Comparison of ENCODE assay signal across 12 mouse cellular contexts in the genomic region with DNA sequence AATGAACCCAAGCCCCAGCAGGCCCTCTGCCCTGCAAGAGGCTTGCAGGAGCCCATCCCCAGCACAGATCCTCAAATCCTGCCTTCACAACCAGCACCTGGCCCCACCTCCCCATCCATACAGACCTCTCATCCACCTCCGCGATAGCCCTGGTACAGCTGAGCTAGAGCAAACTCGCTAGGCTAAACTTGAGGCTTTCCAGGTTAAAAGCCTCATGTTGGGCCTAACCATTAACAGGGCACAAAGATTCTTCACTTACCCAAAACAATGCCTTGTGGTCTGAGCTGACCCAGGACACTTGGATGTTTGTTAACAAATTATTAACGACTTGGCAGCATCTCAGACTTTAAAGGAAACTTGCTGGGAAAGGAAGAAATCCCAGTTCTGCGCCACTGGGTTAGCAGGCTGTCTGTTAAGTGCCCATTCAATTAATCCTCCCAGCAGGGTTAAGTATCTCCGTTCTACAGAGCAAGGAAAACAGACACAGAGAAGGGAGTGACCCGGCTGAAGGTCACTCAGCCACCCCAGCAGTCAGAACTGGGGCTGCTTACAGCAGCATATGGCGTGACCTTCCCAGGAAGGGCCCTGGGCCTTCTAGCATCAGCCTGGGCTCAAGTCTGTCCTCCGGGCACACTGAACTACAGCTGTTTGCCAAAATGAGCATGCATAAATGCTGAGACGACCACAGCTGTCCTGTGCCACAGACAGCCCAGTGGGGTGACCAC.
A peak's percentile ranks its signal among the peaks of the same experiment; 100 is the strongest.
DNase-seq lines count a peak whose midpoint lies in the region; ATAC-seq and TF ChIP-seq lines count a peak whose summit lies in the region.
"Had no signal": no experiment of that assay in that cellular context is flagged by ENCODE, and none has a peak within 500 bp of the region (broad histone marks: within the 10 kb centered on the region; RNA-seq: fewer than 3 reads in every experiment).

No protein-coding gene starts in this region.

- peaks cover 10% of the 10 kb centered on the region for H3K4me1 ChIP-seq in midbrain, postnatal 0 days (ENCODE audit: insufficient read depth, low read length)
- peaks cover 14% of the 10 kb centered on the region; the same call in 1 of the 2 replicates for H3K4me1 ChIP-seq in midbrain, embryonic 16.5 days (ENCODE audit: control insufficient read depth, insufficient read depth, low read length)
- H3K4me1 ChIP-seq in kidney, adult 2 months (ENCODE audit: control insufficient read depth, insufficient read depth, low read length) = peaks cover 14% of the 10 kb centered on the region; the same call in 1 of the 2 replicates

- no peak overlapping the region for H3K4me2 ChIP-seq in midbrain, postnatal 0 days (ENCODE audit: low read depth, low read length, poor library complexity, severe bottlenecking)
- H3K4me2 ChIP-seq in midbrain, embryonic 16.5 days (ENCODE audit: low read length) = no peak overlapping the region
- H3K4me2 ChIP-seq: heart, embryonic 11.5 days had no signal

- WGBS in midbrain, postnatal 0 days = 28% methylated on average over 10 of the region's 10 CpGs
- 20% methylated on average over 10 of the region's 10 CpGs for WGBS in midbrain, embryonic 16.5 days
- WGBS in kidney, adult 2 months = 33% methylated on average over 10 of the region's 10 CpGs

- no peak overlapping the region for H3K4me3 ChIP-seq in midbrain, postnatal 0 days (ENCODE audit: low read depth, low read length)
- H3K4me3 ChIP-seq in midbrain, embryonic 16.5 days (ENCODE audit: low read depth, low read length) = no peak overlapping the region
- no peak overlapping the region for H3K4me3 ChIP-seq in kidney, adult 2 months (ENCODE audit: insufficient read depth, low read depth, low read length)

- no peaks in the 10 kb centered on the region for H3K36me3 ChIP-seq in midbrain, postnatal 0 days (ENCODE audit: insufficient read depth, low read length)
- H3K36me3 ChIP-seq in midbrain, embryonic 16.5 days (ENCODE audit: control insufficient read depth, insufficient read depth, low read length) = no peaks in the 10 kb centered on the region
- H3K36me3 ChIP-seq in kidney, adult 2 months (ENCODE audit: control insufficient read depth, insufficient read depth, low read length) = no peaks in the 10 kb centered on the region

- no peaks in the 10 kb centered on the region for H3K27me3 ChIP-seq in midbrain, postnatal 0 days (ENCODE audit: insufficient read depth, low read length)
- no peaks in the 10 kb centered on the region for H3K27me3 ChIP-seq in midbrain, embryonic 16.5 days (ENCODE audit: control insufficient read depth, insufficient read depth, low read depth, low read length)
- H3K27me3 ChIP-seq in kidney, adult 2 months (replicated peaks; ENCODE audit: control insufficient read depth, insufficient read depth, low read length) = no peaks in the 10 kb centered on the region

- no peaks in the 10 kb centered on the region for H3K9me3 ChIP-seq in midbrain, postnatal 0 days (ENCODE audit: low read length)
- H3K9me3 ChIP-seq in midbrain, embryonic 16.5 days (replicated peaks; ENCODE audit: control insufficient read depth, low read length, poor library complexity, severe bottlenecking) = no peaks in the 10 kb centered on the region

- no peak for TF ChIP-seq POLR2A in kidney, adult 2 months (IDR thresholded peaks at IDR 0.05; ENCODE audit: low read depth, low read length)

- no peak overlapping the region for H3K9ac ChIP-seq in midbrain, postnatal 0 days (replicated peaks; ENCODE audit: low read length, poor library complexity, severe bottlenecking)
- no peak overlapping the region for H3K9ac ChIP-seq in midbrain, embryonic 16.5 days (ENCODE audit: low read depth, low read length)

- peak; percentile 22 for DNase-seq in adrenal gland, adult 8-10 months
- no peak for DNase-seq in adrenal gland, postnatal 4 days (ENCODE audit: low spot score in 2 of 2)
- DNase-seq in midbrain, postnatal 0 days (ENCODE audit: low spot score) = peak; percentile 27
- peak; percentile 94 for DNase-seq in kidney, adult 2 months
- peak; percentile 55 for DNase-seq in retina, postnatal 1 day
- DNase-seq in urinary bladder, postnatal 10 days (ENCODE audit: low spot score) = no peak
- DNase-seq in urinary bladder, postnatal 14 days (ENCODE audit: low spot score) = no peak
- DNase-seq: thymus, postnatal 36 days had no signal

- ATAC-seq in midbrain, postnatal 0 days (ENCODE audit: low FRiP score) = no peak
- ATAC-seq in midbrain, embryonic 16.5 days = no peak
- ATAC-seq: intestine, embryonic 16.5 days had no signal

- H3K27ac ChIP-seq in midbrain, postnatal 0 days (ENCODE audit: low read depth, low read length) = no peak overlapping the region
- no peak overlapping the region for H3K27ac ChIP-seq in midbrain, embryonic 16.5 days (ENCODE audit: low read length)
- H3K27ac ChIP-seq in kidney, adult 2 months (ENCODE audit: insufficient read depth, low read depth, low read length) = peak overlapping the region; percentile 75; the same call in 1 of the 2 replicates
- H3K27ac ChIP-seq: macrophage had no signal

- TF ChIP-seq CTCF in midbrain, postnatal 0 days (IDR thresholded peaks at IDR 0.05) = no peak
- TF ChIP-seq CTCF in kidney, adult 2 months (conservative IDR thresholded peaks at IDR 0.05; ENCODE audit: insufficient read depth, insufficient read length, low read depth, low read length) = no peak

Comparison
In these comparisons a context has a peak if more than half of its experiments do, and no peak if none do; other contexts are left out.
1. DNase-seq: peak in adrenal gland, adult 8-10 months (single experiment), midbrain, postnatal 0 days (single experiment), kidney, adult 2 months (single experiment) and retina, postnatal 1 day (single experiment); none in adrenal gland, postnatal 4 days (0 of 2), urinary bladder, postnatal 10 days (single experiment) and urinary bladder, postnatal 14 days (single experiment).